Mouse (Mus musculus) liver, adult 2 months (tissue): ENCODE data around the gene Glis2.

Experiments used
- CTCF ChIP-seq: fragments of 200-500 bp; IDR thresholded peaks from 2 replicates; pipeline ENCODE4 v1.5.1; 2011; ENCODE audit warnings: low read depth, low read length, control low read depth
- POLR2A ChIP-seq: fragments of 200-500 bp; IDR thresholded peaks from 2 replicates; pipeline ENCODE4 v1.6.1; 2011; ENCODE audit warnings: low read length, control low read depth; ENCODE audit not compliant: insufficient read depth; ENCODE audit errors: extremely low read depth

GRCm38 (mm10) chr16:4605514-4606131, 11.1 kb downstream of the Glis2 start:
- TF ChIP-seq CTCF = no peak
- no peak for TF ChIP-seq POLR2A
